Mouse (Mus musculus): ENCODE measurements around the gene Rexo2.

DNA sequence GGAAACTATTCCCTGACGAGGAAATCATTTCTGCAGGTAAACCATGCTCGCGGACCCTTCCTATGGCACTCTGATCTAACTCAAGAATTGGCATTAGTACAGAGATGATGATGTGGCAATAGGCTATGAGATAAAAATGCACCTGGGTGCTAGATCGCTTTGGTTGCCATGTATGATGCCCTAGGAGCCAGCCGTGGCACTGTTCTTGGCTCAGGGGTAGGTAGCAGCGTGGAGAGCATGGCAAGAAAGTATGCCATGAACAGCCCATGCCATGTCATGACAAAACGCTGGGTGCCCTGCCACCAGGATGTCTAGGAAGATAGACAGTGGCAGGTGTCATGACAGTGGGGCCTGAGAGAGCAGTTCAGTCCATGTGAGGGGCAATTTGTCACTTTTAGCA is 53.2 kb downstream of the Rexo2 start:
- TF ChIP-seq CTCF (IDR thresholded peaks at IDR 0.05; ENCODE audit: low read depth, low read length), result no peak
- no peak for TF ChIP-seq POLR2A (IDR thresholded peaks at IDR 0.05; ENCODE audit: insufficient read depth, low read length)
- TF ChIP-seq EP300 (IDR thresholded peaks at IDR 0.05; ENCODE audit: insufficient read depth, low read depth, low read length), result no peak

All from ES-Bruce4 (cell line).